Mouse (Mus musculus): Measurements from ENCODE around the gene Calm4. TPM values are rescaled to one million over a fixed set of nuclear protein-coding genes. Genes with fewer than 3 reads are reported as not detected.
"Not testable (repeated sequence)": the region's sequence is repeated elsewhere in the genome, so short reads cannot be mapped to it uniquely, and the experiment has no call there.

The Calm4 gene
- 0.17 and 0.18 TPM in 2 replicates for polyA plus RNA-seq (2015; fragmentation: Nextera tagmentation; extraction: Ambion mirVana)

- not testable (repeated sequence) for H3K27ac ChIP-seq (ENCODE audit: low read depth, low read length); H3K36me3 ChIP-seq (ENCODE audit: control insufficient read depth, insufficient read depth, low read length); H3K4me3 ChIP-seq (ENCODE audit: low read length); H3K9ac ChIP-seq (ENCODE audit: low read depth, low read length); H3K27me3 ChIP-seq (replicated peaks; ENCODE audit: control insufficient read depth, insufficient read depth, low read length); H3K4me2 ChIP-seq (ENCODE audit: low read length); H3K4me1 ChIP-seq (ENCODE audit: control insufficient read depth, insufficient read depth, low read depth, low read length); ATAC-seq; H3K9me3 ChIP-seq (ENCODE audit: control insufficient read depth, low read length)
Measured at GRCm38 (mm10) chr13:3837312-3837807, at the start of gene Calm4. Gene Calm4, plus strand, starts transcription at chr13:3837757.

GRCm38 (mm10) chr13:3788588-3788987, 49.0 kb upstream of the Calm4 start:
- Histone ChIP-seq H3K27ac (ENCODE audit: low read depth, low read length) (no peak overlapping the region), H3K36me3 (ENCODE audit: control insufficient read depth, insufficient read depth, low read length) (no peaks in the 10 kb centered on the region), H3K4me2 (ENCODE audit: low read length) (no peak overlapping the region), H3K4me1 (ENCODE audit: control insufficient read depth, insufficient read depth, low read depth, low read length) (no peaks in the 10 kb centered on the region), H3K27me3 (replicated peaks; ENCODE audit: control insufficient read depth, insufficient read depth, low read length) (no peaks in the 10 kb centered on the region), H3K9ac (ENCODE audit: low read depth, low read length) (no peak overlapping the region), H3K9me3 (ENCODE audit: control insufficient read depth, low read length) (no peaks in the 10 kb centered on the region), H3K4me3 (ENCODE audit: low read length) (no peak overlapping the region)
- no peak for ATAC-seq
- 95% methylated on average over 2 of the region's 2 CpGs for WGBS

- no peak overlapping the region for H3K4me3 ChIP-seq (ENCODE audit: low read length)
- no peak for ATAC-seq
- H3K4me1 ChIP-seq (ENCODE audit: control insufficient read depth, insufficient read depth, low read depth, low read length), result no peaks in the 10 kb centered on the region
- WGBS, result 78% methylated on average over 2 of the region's 2 CpGs
- no peak overlapping the region for H3K9ac ChIP-seq (ENCODE audit: low read depth, low read length)
- H3K9me3 ChIP-seq (ENCODE audit: control insufficient read depth, low read length), result no peaks in the 10 kb centered on the region
- H3K27ac ChIP-seq (ENCODE audit: low read depth, low read length), result no peak overlapping the region
- H3K4me2 ChIP-seq (ENCODE audit: low read length), result no peak overlapping the region
- no peaks in the 10 kb centered on the region for H3K27me3 ChIP-seq (replicated peaks; ENCODE audit: control insufficient read depth, insufficient read depth, low read length)
- no peaks in the 10 kb centered on the region for H3K36me3 ChIP-seq (ENCODE audit: control insufficient read depth, insufficient read depth, low read length)
Measured at GRCm38 (mm10) chr13:3789531-3789930, 48.0 kb upstream of the Calm4 start.

- ATAC-seq, result no peak
- no peak overlapping the region for H3K4me2 ChIP-seq (ENCODE audit: low read length)
- no peaks in the 10 kb centered on the region for H3K27me3 ChIP-seq (replicated peaks; ENCODE audit: control insufficient read depth, insufficient read depth, low read length)
- H3K4me3 ChIP-seq (ENCODE audit: low read length), result no peak overlapping the region
- 91% methylated on average over 4 of the region's 4 CpGs for WGBS
- H3K9me3 ChIP-seq (ENCODE audit: control insufficient read depth, low read length), result no peaks in the 10 kb centered on the region
- no peak overlapping the region for H3K27ac ChIP-seq (ENCODE audit: low read depth, low read length)
- no peak overlapping the region for H3K9ac ChIP-seq (ENCODE audit: low read depth, low read length)
- H3K4me1 ChIP-seq (ENCODE audit: control insufficient read depth, insufficient read depth, low read depth, low read length), result no peaks in the 10 kb centered on the region
- no peaks in the 10 kb centered on the region for H3K36me3 ChIP-seq (ENCODE audit: control insufficient read depth, insufficient read depth, low read length)
Measured at GRCm38 (mm10) chr13:3796649-3797048, 40.9 kb upstream of the Calm4 start.

- no peak overlapping the region for H3K27ac ChIP-seq (ENCODE audit: low read depth, low read length)
- H3K9ac ChIP-seq (ENCODE audit: low read depth, low read length), result no peak overlapping the region
- H3K4me3 ChIP-seq (ENCODE audit: low read length), result no peak overlapping the region
- ATAC-seq, result no peak
- H3K36me3 ChIP-seq (ENCODE audit: control insufficient read depth, insufficient read depth, low read length), result no peaks in the 10 kb centered on the region
- no peaks in the 10 kb centered on the region for H3K4me1 ChIP-seq (ENCODE audit: control insufficient read depth, insufficient read depth, low read depth, low read length)
- no peaks in the 10 kb centered on the region for H3K27me3 ChIP-seq (replicated peaks; ENCODE audit: control insufficient read depth, insufficient read depth, low read length)
- H3K4me2 ChIP-seq (ENCODE audit: low read length), result no peak overlapping the region
- no peaks in the 10 kb centered on the region for H3K9me3 ChIP-seq (ENCODE audit: control insufficient read depth, low read length)
Measured at GRCm38 (mm10) chr13:3798751-3799150, 38.8 kb upstream of the Calm4 start.

- no peaks in the 10 kb centered on the region for H3K27me3 ChIP-seq (replicated peaks; ENCODE audit: control insufficient read depth, insufficient read depth, low read length)
- no peaks in the 10 kb centered on the region for H3K4me1 ChIP-seq (ENCODE audit: control insufficient read depth, insufficient read depth, low read depth, low read length)
- 78% methylated on average over 3 of the region's 3 CpGs for WGBS
- no peaks in the 10 kb centered on the region for H3K36me3 ChIP-seq (ENCODE audit: control insufficient read depth, insufficient read depth, low read length)
- no peak overlapping the region for H3K4me3 ChIP-seq (ENCODE audit: low read length)
- no peak for ATAC-seq
- H3K4me2 ChIP-seq (ENCODE audit: low read length), result no peak overlapping the region
- H3K9ac ChIP-seq (ENCODE audit: low read depth, low read length), result no peak overlapping the region
- no peaks in the 10 kb centered on the region for H3K9me3 ChIP-seq (ENCODE audit: control insufficient read depth, low read length)
- H3K27ac ChIP-seq (ENCODE audit: low read depth, low read length), result no peak overlapping the region
Measured at GRCm38 (mm10) chr13:3799386-3799785, 38.2 kb upstream of the Calm4 start.

- Histone ChIP-seq H3K4me1 (ENCODE audit: control insufficient read depth, insufficient read depth, low read depth, low read length) (no peaks in the 10 kb centered on the region), H3K27me3 (replicated peaks; ENCODE audit: control insufficient read depth, insufficient read depth, low read length) (no peaks in the 10 kb centered on the region), H3K9ac (ENCODE audit: low read depth, low read length) (no peak within 1 kb of the TSS), H3K36me3 (ENCODE audit: control insufficient read depth, insufficient read depth, low read length) (no peaks in the 10 kb centered on the region), H3K9me3 (ENCODE audit: control insufficient read depth, low read length) (no peaks in the 10 kb centered on the region), H3K4me3 (ENCODE audit: low read length) (no peak within 1 kb of the TSS), H3K4me2 (ENCODE audit: low read length) (no peak within 1 kb of the TSS), H3K27ac (ENCODE audit: low read depth, low read length) (no peak within 1 kb of the TSS)
- WGBS, result 90% methylated on average over 13 of the region's 13 CpGs
- ATAC-seq, result no peak
Measured at GRCm38 (mm10) chr13:3804186-3804585, 33.4 kb upstream of the Calm4 start, which contains the start of gene Calml3. Gene Calml3, minus strand, starts transcription at chr13:3804316.

- Histone ChIP-seq H3K27me3 (replicated peaks; ENCODE audit: control insufficient read depth, insufficient read depth, low read length) (no peaks in the 10 kb centered on the region), H3K27ac (ENCODE audit: low read depth, low read length) (no peak overlapping the region), H3K4me3 (ENCODE audit: low read length) (no peak overlapping the region), H3K9me3 (ENCODE audit: control insufficient read depth, low read length) (no peaks in the 10 kb centered on the region), H3K4me1 (ENCODE audit: control insufficient read depth, insufficient read depth, low read depth, low read length) (no peaks in the 10 kb centered on the region), H3K4me2 (ENCODE audit: low read length) (no peak overlapping the region), H3K9ac (ENCODE audit: low read depth, low read length) (no peak overlapping the region), H3K36me3 (ENCODE audit: control insufficient read depth, insufficient read depth, low read length) (no peaks in the 10 kb centered on the region)
- no peak for ATAC-seq
- 70% methylated on average over 2 of the region's 2 CpGs for WGBS
Measured at GRCm38 (mm10) chr13:3805132-3805531, 32.4 kb upstream of the Calm4 start.

- Histone ChIP-seq H3K36me3 (ENCODE audit: control insufficient read depth, insufficient read depth, low read length) (no peaks in the 10 kb centered on the region), H3K9ac (ENCODE audit: low read depth, low read length) (no peak overlapping the region), H3K4me2 (ENCODE audit: low read length) (no peak overlapping the region), H3K27ac (ENCODE audit: low read depth, low read length) (no peak overlapping the region), H3K4me3 (ENCODE audit: low read length) (no peak overlapping the region), H3K9me3 (ENCODE audit: control insufficient read depth, low read length) (no peaks in the 10 kb centered on the region), H3K27me3 (replicated peaks; ENCODE audit: control insufficient read depth, insufficient read depth, low read length) (no peaks in the 10 kb centered on the region), H3K4me1 (ENCODE audit: control insufficient read depth, insufficient read depth, low read depth, low read length) (no peaks in the 10 kb centered on the region)
- 85% methylated on average over 5 of the region's 5 CpGs for WGBS
- ATAC-seq, result no peak
Measured at GRCm38 (mm10) chr13:3805638-3806037, 31.9 kb upstream of the Calm4 start.

Measured in hindbrain, embryonic 16.5 days (tissue).